Mouse (Mus musculus) lung, adult 2 months (tissue): ENCODE measurements at regions not wholly inside any gene's neighbourhood (a gene's known extent, or its start where the extent isn't known, plus 50 kb on each side); places are given as distances from the start of the nearest gene placed in this dataset.

Source experiments
- CTCF ChIP-seq: fragments of 200-500 bp; IDR thresholded peaks from 2 replicates; pipeline ENCODE4 v1.5.1; 2011; ENCODE audit warnings: mild to moderate bottlenecking, low read length, control low read depth; ENCODE audit not compliant: insufficient read depth
- POLR2A ChIP-seq: fragments of 200-500 bp; IDR thresholded peaks from 2 replicates; pipeline ENCODE4 v1.6.1; 2011; ENCODE audit warnings: low read depth, mild to moderate bottlenecking, control low read depth, low read length, borderline replicate concordance; ENCODE audit errors: extremely low read depth

GRCm38 (mm10) chr1:105087623-105088022, 268.9 kb downstream of the Rnf152 start:
- TF ChIP-seq CTCF (no peak), POLR2A (no peak)
